ENCODE assay signal across 8 mouse cellular contexts in the genomic region with DNA sequence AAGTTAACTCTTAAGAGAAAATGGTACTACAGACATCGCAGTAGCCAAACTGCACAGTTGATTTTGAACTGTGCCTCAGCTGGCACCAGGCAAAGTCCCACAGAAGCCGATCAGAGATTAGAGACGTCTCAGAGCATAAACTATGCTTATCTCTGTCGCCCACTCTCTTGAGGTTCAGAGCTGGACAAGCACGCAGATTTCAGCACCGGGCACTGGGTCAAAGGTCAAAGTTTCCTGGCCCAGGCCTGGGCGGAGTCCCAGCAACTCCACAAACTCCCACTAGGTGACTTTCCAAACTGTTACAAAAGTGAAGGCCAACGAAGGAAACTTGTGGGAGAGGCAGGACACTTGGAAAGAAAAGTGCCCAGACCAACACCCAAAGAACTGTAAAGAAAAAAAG. TPM values are rescaled to one million over a fixed set of nuclear protein-coding genes. Genes with fewer than 3 reads are reported as not detected.
DNase-seq lines count a peak whose midpoint lies in the region; ATAC-seq lines count a peak whose summit lies in the region.

No protein-coding gene starts in this region.

- H3K79me2 ChIP-seq in macrophage (ENCODE audit: inconsistent target) = no peaks in the 10 kb centered on the region

- no peak for ATAC-seq in embryonic facial prominence, embryonic 12.5 days (ENCODE audit: insufficient number of reproducible peaks, insufficient read depth, low FRiP score, low TSS enrichment)
- ATAC-seq in heart, embryonic 15.5 days (replicated peaks; ENCODE audit: insufficient number of reproducible peaks, insufficient read depth, low FRiP score, low read depth) = no peak
- ATAC-seq in cerebellum, adult (ENCODE audit: insufficient number of reproducible peaks, low FRiP score, low TSS enrichment) = no peak

- intact Hi-C loops in left cerebral cortex, postnatal 10 days (cut with DNase I) = no loop called here
- intact Hi-C loops in left cerebral cortex, postnatal 25 days (cut with DNase I) = no loop called here

- H3K4me3 ChIP-seq in embryonic facial prominence, embryonic 12.5 days = peak overlapping the region; percentile 53
- peak overlapping the region; percentile 84 for H3K4me3 ChIP-seq in heart, embryonic 15.5 days
- peak overlapping the region; percentile 67 for H3K4me3 ChIP-seq in macrophage (ENCODE audit: inconsistent target)

- H3K9ac ChIP-seq in embryonic facial prominence, embryonic 12.5 days = peak overlapping the region; percentile 46
- H3K9ac ChIP-seq in heart, embryonic 15.5 days = peak overlapping the region; percentile 84

- H3K4me1 ChIP-seq in embryonic facial prominence, embryonic 12.5 days = peaks cover 24% of the 10 kb centered on the region
- H3K4me1 ChIP-seq in heart, embryonic 15.5 days (replicated peaks) = peaks cover 44% of the 10 kb centered on the region

- H3K9me3 ChIP-seq in embryonic facial prominence, embryonic 12.5 days = no peaks in the 10 kb centered on the region
- H3K9me3 ChIP-seq in heart, embryonic 15.5 days (replicated peaks) = no peaks in the 10 kb centered on the region

- H3K27ac ChIP-seq in embryonic facial prominence, embryonic 12.5 days = no peak overlapping the region; the same call in 1 of the 2 replicates
- H3K27ac ChIP-seq in heart, embryonic 15.5 days = peak overlapping the region; percentile 93
- H3K27ac ChIP-seq in macrophage = 0 out of 2 replicates have a peak overlapping the region, but pooled peaks have one; percentile 7

- peak overlapping the region; percentile 68 for H3K4me2 ChIP-seq in embryonic facial prominence, embryonic 12.5 days (replicated peaks)
- H3K4me2 ChIP-seq in heart, embryonic 15.5 days = peak overlapping the region; percentile 68

- DNase-seq in left cerebral cortex, postnatal 10 days (ENCODE audit: extremely low spot score in 1 of 2, low spot score in 2 of 2) = peak; percentile 20 to 73
- DNase-seq in left cerebral cortex, postnatal 25 days (ENCODE audit: low spot score in 2 of 2) = no peak
- peak; percentile 84 for DNase-seq in kidney, postnatal 10 days
- peak; percentile 12 to 20 for DNase-seq in spleen, postnatal 36 days (ENCODE audit: low spot score in 2 of 2)

- WGBS in embryonic facial prominence, embryonic 12.5 days = 7% methylated on average over 8 of the region's 8 CpGs
- 2% methylated on average over 8 of the region's 8 CpGs for WGBS in heart, embryonic 15.5 days
- 7% methylated on average over 8 of the region's 8 CpGs for WGBS in macrophage (ENCODE audit: missing documents)

- H3K36me3 ChIP-seq in embryonic facial prominence, embryonic 12.5 days = 0 out of 2 replicates have a peak, but pooled peaks cover 8% of the 10 kb centered on the region
- H3K36me3 ChIP-seq in heart, embryonic 15.5 days = peaks cover 3% of the 10 kb centered on the region; the same call in 1 of the 2 replicates
- H3K36me3 ChIP-seq in macrophage (ENCODE audit: inconsistent target) = no peaks in the 10 kb centered on the region

- no peaks in the 10 kb centered on the region for H3K27me3 ChIP-seq in embryonic facial prominence, embryonic 12.5 days
- no peaks in the 10 kb centered on the region for H3K27me3 ChIP-seq in heart, embryonic 15.5 days

RNA-seq across cellular contexts. Expression of a gene that starts 0.7 kb away (rescaled TPM):
- 10 to 100 TPM; 20.1 to 20.6 TPM for total RNA-seq in left cerebral cortex, postnatal 10 days (2021)
- total RNA-seq in left cerebral cortex, postnatal 25 days (2021) = 10 to 100 TPM; 19.2 to 21.0 TPM
- 90.2 and 98.6 TPM in 2 replicates for polyA plus RNA-seq in embryonic facial prominence, embryonic 12.5 days (2016; fragmentation: Nextera tagmentation; extraction: Ambion mirVana)
- 155 and 189 TPM in 2 replicates for polyA plus RNA-seq in heart, embryonic 15.5 days (2015; fragmentation: Nextera tagmentation; extraction: Ambion mirVana)
- 10 to 100 TPM in 9 of 26 experiments, 1 to 10 TPM in 12, under 1 TPM in 5; 0.39 to 21.8 (median 5.2) TPM for total RNA-seq in macrophage (2018; cell fraction: chromatin; rRNA removed)
- total RNA-seq in macrophage (2018; cell fraction: cytosol; rRNA removed) = 10 to 100 TPM; 25.4 to 42.7 (median 34.4) TPM
- 10 to 100 TPM in 16 of 26 experiments, 1 to 10 TPM in 10; 4.1 to 28.1 (median 11.1) TPM for total RNA-seq in macrophage (2018; cell fraction: nucleus; rRNA removed)
- 27.1 to 51.8 TPM (median 32.1 TPM) in 3 replicates for polyA plus RNA-seq in macrophage (2018)

RNA-seq across cellular contexts. Expression of a gene that starts 31.9 kb away (rescaled TPM):
- 10 to 100 TPM; 15.0 to 16.4 TPM for total RNA-seq in left cerebral cortex, postnatal 10 days (2021)
- total RNA-seq in left cerebral cortex, postnatal 25 days (2021) = 10 to 100 TPM; 14.8 to 18.5 TPM
- polyA plus RNA-seq in embryonic facial prominence, embryonic 12.5 days (2016; fragmentation: Nextera tagmentation; extraction: Ambion mirVana) = 2.3 and 2.5 TPM in 2 replicates
- polyA plus RNA-seq in heart, embryonic 15.5 days (2015; fragmentation: Nextera tagmentation; extraction: Ambion mirVana) = 9.4 and 11.9 TPM in 2 replicates
- 1 to 10 TPM in 1 of 26 experiments, under 1 TPM in 4, not detected in 21; 0.15 to 1.3 (median 0.45) TPM for total RNA-seq in macrophage (2018; cell fraction: chromatin; rRNA removed)
- under 1 TPM; 0.12 to 0.62 (median 0.35) TPM for total RNA-seq in macrophage (2018; cell fraction: cytosol; rRNA removed)
- 1 to 10 TPM in 1 of 26 experiments, under 1 TPM in 22, not detected in 3; 0.17 to 1.2 (median 0.33) TPM for total RNA-seq in macrophage (2018; cell fraction: nucleus; rRNA removed)
- 0.23 to 0.62 TPM (median 0.45 TPM) in 3 replicates for polyA plus RNA-seq in macrophage (2018)

Comparison
In these comparisons a context has a peak if more than half of its experiments do, and no peak if none do; other contexts are left out.
1. DNase-seq: peak in left cerebral cortex, postnatal 10 days (2 of 2), kidney, postnatal 10 days (single experiment) and spleen, postnatal 36 days (2 of 2); none in left cerebral cortex, postnatal 25 days (0 of 2).
2. Peak in every context shown above with its lines, with median percentiles within 50 percentile points of each other: H3K4me3 ChIP-seq.